Mouse (Mus musculus) megakaryocyte, embryonic 14.5 days (primary cell): ENCODE measurements around the gene Tomm5.

Experiments
- FLI1 ChIP-seq: IDR thresholded peaks from 2 replicates; pipeline ENCODE4 v1.6.1; 2012; ENCODE audit warnings: low read length, inconsistent platforms, mixed read lengths
- GATA1 ChIP-seq: IDR thresholded peaks from 3 replicates; pipeline ENCODE4 v1.6.1; 2012; ENCODE audit warnings: mixed read lengths, low read length, inconsistent platforms, borderline replicate concordance

GRCm38 (mm10) chr4:45083487-45083886 is 24.4 kb downstream of the Tomm5 start:
- TF ChIP-seq GATA1 (no peak), FLI1 (no peak)
